Mouse (Mus musculus): ENCODE results near the gene Gstcd. TPM values are rescaled to one million over a fixed set of nuclear protein-coding genes. Genes with fewer than 3 reads are reported as not detected.

The Gstcd gene
- polyA plus RNA-seq, 1 experiment from 2014 or later, result 7.0 TPM

GRCm38 (mm10) chr3:132949380-132949790 lies 142.4 kb downstream of the Gstcd start:
- no peak overlapping the region for H3K27ac ChIP-seq
- peak; percentile 79 for ATAC-seq
- H3K4me2 ChIP-seq (replicated peaks), result peak overlapping the region; percentile 99
- H3K27me3 ChIP-seq (replicated peaks), result 0 out of 2 replicates have a peak, but pooled peaks cover 3% of the 10 kb centered on the region
- WGBS, result under 1% methylated on average over 23 of the region's 26 CpGs
- no peaks in the 10 kb centered on the region for H3K9me3 ChIP-seq
- H3K36me3 ChIP-seq, result no peaks in the 10 kb centered on the region
- H3K4me1 ChIP-seq (replicated peaks), result 0 out of 2 replicates have a peak, but pooled peaks cover 10% of the 10 kb centered on the region
- H3K4me3 ChIP-seq (replicated peaks), result peak overlapping the region; percentile 69
- peak overlapping the region; percentile 64 for H3K9ac ChIP-seq

- H3K27ac ChIP-seq, result no peak overlapping the region
- ATAC-seq, result no peak
- H3K36me3 ChIP-seq, result no peaks in the 10 kb centered on the region
- no peak overlapping the region for H3K9ac ChIP-seq
- 22% methylated on average over 7 of the region's 7 CpGs for WGBS
- no peaks in the 10 kb centered on the region for H3K9me3 ChIP-seq
- H3K27me3 ChIP-seq (replicated peaks), result 0 out of 2 replicates have a peak, but pooled peaks cover 3% of the 10 kb centered on the region
- H3K4me2 ChIP-seq (replicated peaks), result peak overlapping the region; percentile 13
- 0 out of 2 replicates have a peak, but pooled peaks cover 10% of the 10 kb centered on the region for H3K4me1 ChIP-seq (replicated peaks)
- H3K4me3 ChIP-seq (replicated peaks), result no peak overlapping the region
Observed at GRCm38 (mm10) chr3:132948298-132948795, 143.5 kb downstream of the Gstcd start.

GRCm38 (mm10) chr3:132946086-132946485 lies 145.7 kb downstream of the Gstcd start:
- Histone ChIP-seq H3K9ac (no peak overlapping the region), H3K27me3 (replicated peaks) (0 out of 2 replicates have a peak, but pooled peaks cover 3% of the 10 kb centered on the region), H3K9me3 (no peaks in the 10 kb centered on the region), H3K4me3 (replicated peaks) (no peak overlapping the region), H3K4me1 (replicated peaks) (0 out of 2 replicates have a peak, but pooled peaks cover 10% of the 10 kb centered on the region), H3K36me3 (no peaks in the 10 kb centered on the region), H3K27ac (no peak overlapping the region), H3K4me2 (replicated peaks) (no peak overlapping the region)
- WGBS, result 92% methylated on average over 5 of the region's 5 CpGs
- no peak for ATAC-seq

- no peak for ATAC-seq
- WGBS, result 80% methylated on average over 7 of the region's 7 CpGs
- Histone ChIP-seq H3K9ac (no peak overlapping the region), H3K27ac (no peak overlapping the region), H3K4me3 (replicated peaks) (no peak overlapping the region), H3K9me3 (no peaks in the 10 kb centered on the region), H3K27me3 (replicated peaks) (0 out of 2 replicates have a peak, but pooled peaks cover 3% of the 10 kb centered on the region), H3K36me3 (no peaks in the 10 kb centered on the region), H3K4me1 (replicated peaks) (0 out of 2 replicates have a peak, but pooled peaks cover 10% of the 10 kb centered on the region), H3K4me2 (replicated peaks) (no peak overlapping the region)
Observed at GRCm38 (mm10) chr3:132945669-132946068, 146.2 kb downstream of the Gstcd start.

GRCm38 (mm10) chr3:132944609-132945008 lies 147.2 kb downstream of the Gstcd start:
- 0 out of 2 replicates have a peak, but pooled peaks cover 6% of the 10 kb centered on the region for H3K4me1 ChIP-seq (replicated peaks)
- 0 out of 2 replicates have a peak, but pooled peaks cover 3% of the 10 kb centered on the region for H3K27me3 ChIP-seq (replicated peaks)
- no peak overlapping the region for H3K4me2 ChIP-seq (replicated peaks)
- H3K9me3 ChIP-seq, result no peaks in the 10 kb centered on the region
- H3K36me3 ChIP-seq, result no peaks in the 10 kb centered on the region
- ATAC-seq, result no peak
- H3K9ac ChIP-seq, result no peak overlapping the region
- 61% methylated on average over 3 of the region's 3 CpGs for WGBS
- H3K27ac ChIP-seq, result no peak overlapping the region
- no peak overlapping the region for H3K4me3 ChIP-seq (replicated peaks)

- no peaks in the 10 kb centered on the region for H3K9me3 ChIP-seq
- 0 out of 2 replicates have a peak, but pooled peaks cover 5% of the 10 kb centered on the region for H3K4me1 ChIP-seq (replicated peaks)
- no peak for ATAC-seq
- no peaks in the 10 kb centered on the region for H3K36me3 ChIP-seq
- WGBS, result 53% methylated on average over 7 of the region's 7 CpGs
- no peak overlapping the region for H3K4me3 ChIP-seq (replicated peaks)
- 0 out of 2 replicates have a peak, but pooled peaks cover 2% of the 10 kb centered on the region for H3K27me3 ChIP-seq (replicated peaks)
- no peak overlapping the region for H3K27ac ChIP-seq
- no peak overlapping the region for H3K9ac ChIP-seq
- H3K4me2 ChIP-seq (replicated peaks), result no peak overlapping the region
Observed at GRCm38 (mm10) chr3:132944193-132944592, 147.6 kb downstream of the Gstcd start.

- Histone ChIP-seq H3K27me3 (replicated peaks) (no peaks in the 10 kb centered on the region), H3K9ac (no peak overlapping the region), H3K9me3 (no peaks in the 10 kb centered on the region), H3K4me3 (replicated peaks) (no peak overlapping the region), H3K4me1 (replicated peaks) (no peaks in the 10 kb centered on the region), H3K4me2 (replicated peaks) (no peak overlapping the region), H3K36me3 (no peaks in the 10 kb centered on the region), H3K27ac (no peak overlapping the region)
- 91% methylated on average over 6 of the region's 6 CpGs for WGBS
- no peak for ATAC-seq
Observed at GRCm38 (mm10) chr3:132942778-132943177, 149.1 kb downstream of the Gstcd start.

GRCm38 (mm10) chr3:132940181-132940990 lies 151.4 kb downstream of the Gstcd start:
- ATAC-seq, result no peak
- no peaks in the 10 kb centered on the region for H3K9me3 ChIP-seq
- H3K27me3 ChIP-seq (replicated peaks), result no peaks in the 10 kb centered on the region
- 82% methylated on average over 10 of the region's 10 CpGs for WGBS
- no peak overlapping the region for H3K27ac ChIP-seq
- no peaks in the 10 kb centered on the region for H3K36me3 ChIP-seq
- no peak overlapping the region for H3K4me2 ChIP-seq (replicated peaks)
- H3K4me1 ChIP-seq (replicated peaks), result no peaks in the 10 kb centered on the region
- H3K9ac ChIP-seq, result no peak overlapping the region
- no peak overlapping the region for H3K4me3 ChIP-seq (replicated peaks)

- ATAC-seq, result no peak
- 74% methylated on average over 8 of the region's 8 CpGs for WGBS
- H3K4me1 ChIP-seq (replicated peaks), result no peaks in the 10 kb centered on the region
- no peak overlapping the region for H3K4me2 ChIP-seq (replicated peaks)
- no peaks in the 10 kb centered on the region for H3K9me3 ChIP-seq
- H3K27me3 ChIP-seq (replicated peaks), result no peaks in the 10 kb centered on the region
- H3K4me3 ChIP-seq (replicated peaks), result no peak overlapping the region
- no peaks in the 10 kb centered on the region for H3K36me3 ChIP-seq
- H3K9ac ChIP-seq, result no peak overlapping the region
- H3K27ac ChIP-seq, result no peak overlapping the region
Observed at GRCm38 (mm10) chr3:132939006-132939405, 152.8 kb downstream of the Gstcd start.

GRCm38 (mm10) chr3:132934649-132935048 lies 157.2 kb downstream of the Gstcd start:
- no peak overlapping the region for H3K27ac ChIP-seq
- no peaks in the 10 kb centered on the region for H3K36me3 ChIP-seq
- no peaks in the 10 kb centered on the region for H3K9me3 ChIP-seq
- no peaks in the 10 kb centered on the region for H3K4me1 ChIP-seq (replicated peaks)
- H3K27me3 ChIP-seq (replicated peaks), result no peaks in the 10 kb centered on the region
- 69% methylated on average over 2 of the region's 2 CpGs for WGBS
- no peak overlapping the region for H3K4me2 ChIP-seq (replicated peaks)
- no peak overlapping the region for H3K9ac ChIP-seq
- no peak for ATAC-seq
- no peak overlapping the region for H3K4me3 ChIP-seq (replicated peaks)

All from intestine, embryonic 15.5 days (tissue).